Mouse (Mus musculus): ENCODE measurements around the gene Chn2.

- TF ChIP-seq CTCF (IDR thresholded peaks at IDR 0.05; ENCODE audit: borderline replicate concordance, insufficient read depth, low read depth, low read length) (no peak), POLR2A (IDR thresholded peaks at IDR 0.05; ENCODE audit: borderline replicate concordance, insufficient read depth, low read length) (no peak)
Measured at GRCm38 (mm10) chr6:54076625-54077024, 37.3 kb downstream of the Chn2 start.

Data from cerebellum, adult 2 months (tissue).